Mouse (Mus musculus) stomach, postnatal 0 days (tissue): Measurements from ENCODE around the gene Rxra.

Experiments
- CTCF ChIP-seq: IDR thresholded peaks from 2 replicates; pipeline ENCODE4 v1.5.1; 2016; ENCODE audit warnings: antibody characterized with exemption, low read depth, mild to moderate bottlenecking, moderate library complexity
- EP300 ChIP-seq: optimal IDR thresholded peaks from 2 replicates; pipeline ENCODE3; 2016; ENCODE audit warnings: antibody characterized with exemption

- TF ChIP-seq EP300 (no peak), CTCF (no peak)
These were observed 103.9 kb downstream of the Rxra start for GRCm38 (mm10) chr2:27780162-27780561.
